Mouse (Mus musculus) limb, embryonic 10.5 days (tissue): ENCODE measurements around the gene Rbm38. TPM values are rescaled to one million over a fixed set of nuclear protein-coding genes. Genes with fewer than 3 reads are reported as not detected.

ENCODE experiments used
- DNase-seq: peaks from one replicate; pipeline ENCODE4 v3.0.0-alpha.2; 2017; ENCODE audit warnings: low spot score
- H3K27ac ChIP-seq: fragments of 300-500 bp; sonication (generic); 2 replicates; pipeline ENCODE4 v1.5.1; 2016; ENCODE audit warnings: mild to moderate bottlenecking
- H3K27me3 ChIP-seq: fragments of 300-500 bp; sonication (generic); 2 replicates; pipeline ENCODE4 v1.6.1; 2016; ENCODE audit warnings: low read depth, mild to moderate bottlenecking; ENCODE audit not compliant: poor library complexity, severe bottlenecking
- H3K36me3 ChIP-seq: fragments of 300-500 bp; sonication (generic); 2 replicates; pipeline ENCODE4 v1.6.1; 2016; ENCODE audit warnings: mild to moderate bottlenecking, moderate library complexity
- H3K4me1 ChIP-seq: fragments of 300-500 bp; sonication (generic); 2 replicates; pipeline ENCODE4 v1.6.1; 2016
- H3K4me3 ChIP-seq: fragments of 300-500 bp; sonication (generic); 2 replicates; pipeline ENCODE4 v1.5.1; 2016; ENCODE audit warnings: mild to moderate bottlenecking, moderate library complexity
- H3K9me3 ChIP-seq: fragments of 300-500 bp; sonication (generic); replicated peaks from 2 replicates; pipeline ENCODE4 v1.6.1; 2016; ENCODE audit warnings: mild to moderate bottlenecking
- WGBS: fragments of 180-500 bp; shearing (Covaris S2); methylation state at CpG from one replicate; pipeline ENCODE4 v1.1.7; 2016; 5-methylcytosine and 5-hydroxymethylcytosine counted together
- polyA plus RNA-seq: library from polyadenylated mRNA; unstranded; fragments of >200 nt; fragmentation: Nextera tagmentation; extraction: Ambion mirVana; gene quantifications from 2 replicates; pipeline ENCODE4 v1.2.1, GENCODE M21; 2016

The Rbm38 gene
- polyA plus RNA-seq, 1 experiment from 2014 or later, result 74.1 TPM

GRCm38 (mm10) chr2:173041893-173042292 lies 21.6 kb downstream of the Rbm38 start:
- no peaks in the 10 kb centered on the region for H3K9me3 ChIP-seq
- peaks cover 22% of the 10 kb centered on the region for H3K4me1 ChIP-seq
- no peak overlapping the region for H3K27ac ChIP-seq
- H3K27me3 ChIP-seq, result no peaks in the 10 kb centered on the region
- no peaks in the 10 kb centered on the region for H3K36me3 ChIP-seq
- no peak overlapping the region for H3K4me3 ChIP-seq
- no peak for DNase-seq
- 89% methylated on average over 1 of the region's 1 CpGs for WGBS

GRCm38 (mm10) chr2:173042504-173043162 lies 22.3 kb downstream of the Rbm38 start:
- Histone ChIP-seq H3K27ac (no peak overlapping the region; the same call in 1 of the 2 replicates), H3K4me3 (no peak overlapping the region), H3K4me1 (peaks cover 25% of the 10 kb centered on the region), H3K27me3 (no peaks in the 10 kb centered on the region), H3K9me3 (no peaks in the 10 kb centered on the region), H3K36me3 (no peaks in the 10 kb centered on the region)
- no peak for DNase-seq
- 81% methylated on average over 11 of the region's 11 CpGs for WGBS

- Histone ChIP-seq H3K9me3 (no peaks in the 10 kb centered on the region), H3K27ac (no peak overlapping the region), H3K4me3 (no peak overlapping the region), H3K36me3 (no peaks in the 10 kb centered on the region), H3K4me1 (peaks cover 34% of the 10 kb centered on the region), H3K27me3 (no peaks in the 10 kb centered on the region)
- no peak for DNase-seq
- WGBS, result 83% methylated on average over 18 of the region's 18 CpGs
Measured at GRCm38 (mm10) chr2:173044198-173044970, 24.1 kb downstream of the Rbm38 start.

- H3K4me1 ChIP-seq, result peaks cover 51% of the 10 kb centered on the region
- DNase-seq, result no peak
- H3K27ac ChIP-seq, result peak overlapping the region; percentile 53; the same call in 1 of the 2 replicates
- H3K36me3 ChIP-seq, result no peaks in the 10 kb centered on the region
- 0 out of 2 replicates have a peak, but pooled peaks cover 4% of the 10 kb centered on the region for H3K27me3 ChIP-seq
- H3K4me3 ChIP-seq, result no peak overlapping the region
- 75% methylated on average over 15 of the region's 15 CpGs for WGBS
- no peaks in the 10 kb centered on the region for H3K9me3 ChIP-seq
Measured at GRCm38 (mm10) chr2:173046582-173047297, 26.4 kb downstream of the Rbm38 start.

- Histone ChIP-seq H3K4me1 (peaks cover 51% of the 10 kb centered on the region), H3K36me3 (no peaks in the 10 kb centered on the region), H3K4me3 (no peak overlapping the region), H3K9me3 (no peaks in the 10 kb centered on the region), H3K27me3 (0 out of 2 replicates have a peak, but pooled peaks cover 4% of the 10 kb centered on the region), H3K27ac (peak overlapping the region; percentile 12; the same call in 1 of the 2 replicates)
- WGBS, result 74% methylated on average over 5 of the region's 5 CpGs
- no peak for DNase-seq
Measured at GRCm38 (mm10) chr2:173047471-173047870, 27.2 kb downstream of the Rbm38 start.

- no peaks in the 10 kb centered on the region for H3K9me3 ChIP-seq
- 66% methylated on average over 17 of the region's 17 CpGs for WGBS
- no peak overlapping the region for H3K4me3 ChIP-seq
- H3K4me1 ChIP-seq, result peaks cover 44% of the 10 kb centered on the region
- H3K36me3 ChIP-seq, result no peaks in the 10 kb centered on the region
- H3K27ac ChIP-seq, result peak overlapping the region; percentile 19; the same call in 1 of the 2 replicates
- H3K27me3 ChIP-seq, result 0 out of 2 replicates have a peak, but pooled peaks cover 4% of the 10 kb centered on the region
- no peak for DNase-seq
Measured at GRCm38 (mm10) chr2:173048041-173048745, 27.9 kb downstream of the Rbm38 start.

GRCm38 (mm10) chr2:173049231-173049630 lies 28.9 kb downstream of the Rbm38 start:
- H3K4me3 ChIP-seq, result no peak overlapping the region
- no peaks in the 10 kb centered on the region for H3K36me3 ChIP-seq
- no peak for DNase-seq
- peaks cover 40% of the 10 kb centered on the region for H3K4me1 ChIP-seq
- H3K27ac ChIP-seq, result no peak overlapping the region
- H3K27me3 ChIP-seq, result 0 out of 2 replicates have a peak, but pooled peaks cover 4% of the 10 kb centered on the region
- H3K9me3 ChIP-seq, result no peaks in the 10 kb centered on the region
- WGBS, result 87% methylated on average over 3 of the region's 3 CpGs

- no peak for DNase-seq
- WGBS, result 49% methylated on average over 6 of the region's 6 CpGs
- Histone ChIP-seq H3K4me1 (peaks cover 39% of the 10 kb centered on the region), H3K27ac (peak overlapping the region; percentile 27; the same call in 1 of the 2 replicates), H3K36me3 (no peaks in the 10 kb centered on the region), H3K27me3 (0 out of 2 replicates have a peak, but pooled peaks cover 4% of the 10 kb centered on the region), H3K9me3 (no peaks in the 10 kb centered on the region), H3K4me3 (no peak overlapping the region)
Measured at GRCm38 (mm10) chr2:173049817-173050216, 29.5 kb downstream of the Rbm38 start.

GRCm38 (mm10) chr2:173050604-173051382 lies 30.5 kb downstream of the Rbm38 start:
- Histone ChIP-seq H3K36me3 (no peaks in the 10 kb centered on the region), H3K4me1 (peaks cover 39% of the 10 kb centered on the region), H3K27ac (peak overlapping the region; percentile 27; the same call in 1 of the 2 replicates), H3K9me3 (no peaks in the 10 kb centered on the region), H3K4me3 (no peak overlapping the region), H3K27me3 (0 out of 2 replicates have a peak, but pooled peaks cover 4% of the 10 kb centered on the region)
- 42% methylated on average over 8 of the region's 8 CpGs for WGBS
- no peak for DNase-seq

- no peaks in the 10 kb centered on the region for H3K9me3 ChIP-seq
- no peak for DNase-seq
- WGBS, result 95% methylated on average over 8 of the region's 8 CpGs
- H3K4me3 ChIP-seq, result no peak overlapping the region
- no peaks in the 10 kb centered on the region for H3K36me3 ChIP-seq
- H3K4me1 ChIP-seq, result peaks cover 37% of the 10 kb centered on the region
- 0 out of 2 replicates have a peak overlapping the region, but pooled peaks have one; percentile 26 for H3K27ac ChIP-seq
- 0 out of 2 replicates have a peak, but pooled peaks cover 4% of the 10 kb centered on the region for H3K27me3 ChIP-seq
Measured at GRCm38 (mm10) chr2:173052881-173053280, 32.6 kb downstream of the Rbm38 start.

- Histone ChIP-seq H3K9me3 (no peaks in the 10 kb centered on the region), H3K27me3 (0 out of 2 replicates have a peak, but pooled peaks cover 4% of the 10 kb centered on the region), H3K36me3 (no peaks in the 10 kb centered on the region), H3K27ac (no peak overlapping the region), H3K4me1 (peaks cover 37% of the 10 kb centered on the region), H3K4me3 (no peak overlapping the region)
- whole genome bisulfite sequencing, result 73% methylated on average over 6 of the region's 6 CpGs
- DNase-seq, result no peak
Measured at GRCm38 (mm10) chr2:173053846-173054245, 33.5 kb downstream of the Rbm38 start.
